ENCODE assay signal across 14 mouse cellular contexts in the genomic region with DNA sequence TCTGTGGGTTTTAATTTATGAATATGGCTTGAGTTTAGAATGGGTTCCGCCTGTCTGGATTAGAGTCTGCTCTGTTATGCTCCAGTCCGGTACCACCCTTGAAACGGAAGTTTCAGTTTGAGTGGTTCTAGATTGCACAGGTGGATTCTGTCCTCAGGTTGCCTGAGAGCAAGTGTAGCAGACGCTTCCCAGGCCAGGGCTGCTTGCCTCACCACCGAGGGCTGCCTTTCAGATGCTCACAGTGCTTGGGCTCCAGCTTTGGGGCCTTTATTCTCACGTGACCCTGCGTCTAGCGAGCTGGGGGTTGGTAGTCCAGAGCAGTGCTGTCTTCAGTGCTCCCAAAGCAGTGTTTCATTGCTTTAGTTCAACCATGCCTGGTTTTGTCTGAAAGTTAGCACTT.
"Had no signal": no experiment of that assay in that cellular context is flagged by ENCODE, and none has a peak within 500 bp of the region (broad histone marks: within the 10 kb centered on the region; RNA-seq: fewer than 3 reads in every experiment).

No protein-coding gene starts in this region.

- H3K4me2 ChIP-seq: limb, embryonic 13.5 days; lung, embryonic 14.5 days had no signal

- H3K9me3 ChIP-seq: limb, embryonic 10.5 days had no signal

- H3K36me3 ChIP-seq: limb, embryonic 10.5 days; limb, embryonic 13.5 days had no signal

- H3K9ac ChIP-seq: limb, embryonic 13.5 days; liver, embryonic 14.5 days; liver, postnatal 0 days; lung, embryonic 14.5 days had no signal

- H3K27ac ChIP-seq: limb, embryonic 10.5 days; limb, embryonic 13.5 days; liver, embryonic 14.5 days; macrophage had no signal

- H3K4me3 ChIP-seq: limb, embryonic 10.5 days; limb, embryonic 13.5 days had no signal

- ATAC-seq: liver, postnatal 0 days; lung, postnatal 0 days had no signal

- H3K27me3 ChIP-seq: limb, embryonic 13.5 days had no signal

- H3K4me1 ChIP-seq: limb, embryonic 13.5 days had no signal

- DNase-seq: kidney, adult 9 months; kidney, postnatal 14 days; kidney, postnatal 4 days; liver; liver, postnatal 0 days; lung, embryonic 14.5 days; midbrain, embryonic 14.5 days; thymus, adult 18-20 months; thymus, postnatal 4 days had no signal
